35 mouse cellular contexts compared by ENCODE assay signal in the genomic region with DNA sequence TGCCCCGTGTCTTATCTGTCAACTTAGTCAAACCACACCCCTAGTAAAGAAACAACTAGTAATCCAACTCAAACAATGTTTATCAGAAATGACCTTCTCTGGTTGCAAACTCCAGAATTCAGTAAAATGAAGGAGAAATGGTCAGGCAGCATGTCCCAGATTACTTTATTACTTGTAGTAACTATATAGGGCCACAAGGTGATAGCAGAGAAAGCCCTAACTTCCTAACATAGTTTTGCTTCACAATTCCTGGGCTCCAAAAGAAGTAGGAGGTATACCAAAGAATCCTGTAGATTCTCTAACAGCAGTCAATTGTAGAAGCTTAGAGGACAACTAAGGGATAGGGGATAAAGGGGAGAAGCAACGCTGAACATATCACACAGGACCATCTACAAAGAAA. TPM values are rescaled to one million over a fixed set of nuclear protein-coding genes. Genes with fewer than 3 reads are reported as not detected.
A peak's percentile ranks its signal among the peaks of the same experiment; 100 is the strongest.
DNase-seq lines count a peak whose midpoint lies in the region; ATAC-seq and TF ChIP-seq lines count a peak whose summit lies in the region.
"Had no signal": no experiment of that assay in that cellular context is flagged by ENCODE, and none has a peak within 500 bp of the region (broad histone marks: within the 10 kb centered on the region; RNA-seq: fewer than 3 reads in every experiment).

No protein-coding gene starts in this region.

- H3K27me3 ChIP-seq in intestine, postnatal 0 days (replicated peaks; ENCODE audit: control insufficient read depth, insufficient read depth, low read length), result no peaks in the 10 kb centered on the region
- no peaks in the 10 kb centered on the region for H3K27me3 ChIP-seq in intestine, embryonic 16.5 days (replicated peaks; ENCODE audit: control insufficient read depth, insufficient read depth, low read length)
- H3K27me3 ChIP-seq in liver, postnatal 0 days (ENCODE audit: insufficient read depth, low read length), result no peaks in the 10 kb centered on the region
- no peaks in the 10 kb centered on the region for H3K27me3 ChIP-seq in liver, embryonic 12.5 days (replicated peaks)
- no peaks in the 10 kb centered on the region for H3K27me3 ChIP-seq in MEL (ENCODE audit: control insufficient read depth in 1 of 2, insufficient read depth in 2 of 2, low read length in 2 of 2)
- H3K27me3 ChIP-seq in heart, embryonic 10.5 days (ENCODE audit: insufficient read depth, poor library complexity, severe bottlenecking), result peaks cover 1% of the 10 kb centered on the region; the same call in 1 of the 2 replicates
- H3K27me3 ChIP-seq: embryonic facial prominence, embryonic 12.5 days; hindbrain, embryonic 15.5 days; intestine, embryonic 15.5 days; limb, embryonic 15.5 days had no signal

- H3K27ac ChIP-seq in intestine, postnatal 0 days (ENCODE audit: low read depth, low read length), result no peak overlapping the region
- H3K27ac ChIP-seq in intestine, embryonic 16.5 days (ENCODE audit: low read length), result no peak overlapping the region
- H3K27ac ChIP-seq in liver, postnatal 0 days (ENCODE audit: low read depth), result no peak overlapping the region
- no peak overlapping the region for H3K27ac ChIP-seq in liver, embryonic 12.5 days
- no peak overlapping the region for H3K27ac ChIP-seq in MEL (ENCODE audit: control insufficient read depth, low read depth, low read length)
- H3K27ac ChIP-seq in heart, embryonic 10.5 days, result no peak overlapping the region
- H3K27ac ChIP-seq: embryonic facial prominence, embryonic 12.5 days; hindbrain, embryonic 10.5 days; hindbrain, embryonic 15.5 days; intestine, embryonic 15.5 days; limb, embryonic 10.5 days; limb, embryonic 15.5 days; midbrain, embryonic 10.5 days had no signal

- H3K9me3 ChIP-seq in intestine, postnatal 0 days (ENCODE audit: control insufficient read depth), result no peaks in the 10 kb centered on the region
- H3K9me3 ChIP-seq in intestine, embryonic 16.5 days (ENCODE audit: control insufficient read depth, low read length), result no peaks in the 10 kb centered on the region
- H3K9me3 ChIP-seq in liver, postnatal 0 days (ENCODE audit: low read length), result no peaks in the 10 kb centered on the region
- H3K9me3 ChIP-seq in liver, embryonic 12.5 days (replicated peaks), result no peaks in the 10 kb centered on the region
- no peaks in the 10 kb centered on the region for H3K9me3 ChIP-seq in MEL (replicated peaks; ENCODE audit: insufficient read depth, low read length)
- no peaks in the 10 kb centered on the region for H3K9me3 ChIP-seq in heart, embryonic 10.5 days
- H3K9me3 ChIP-seq: embryonic facial prominence, embryonic 12.5 days; hindbrain, embryonic 10.5 days; hindbrain, embryonic 15.5 days; intestine, embryonic 15.5 days; limb, embryonic 10.5 days; limb, embryonic 15.5 days; midbrain, embryonic 10.5 days had no signal

- no peak for TF ChIP-seq POLR2A in MEL (IDR thresholded peaks at IDR 0.05; ENCODE audit: control insufficient read depth in 1 of 2, insufficient read depth in 1 of 2, low read depth in 1 of 2, low read length in 2 of 2, poor library complexity in 1 of 2)

- H3K4me2 ChIP-seq in intestine, postnatal 0 days (replicated peaks; ENCODE audit: low read depth), result no peak overlapping the region
- no peak overlapping the region for H3K4me2 ChIP-seq in intestine, embryonic 16.5 days (ENCODE audit: low read depth, low read length)
- no peak overlapping the region for H3K4me2 ChIP-seq in liver, postnatal 0 days (ENCODE audit: low read depth, low read length)
- no peak overlapping the region for H3K4me2 ChIP-seq in liver, embryonic 12.5 days
- H3K4me2 ChIP-seq: embryonic facial prominence, embryonic 12.5 days; hindbrain, embryonic 15.5 days; intestine, embryonic 15.5 days; limb, embryonic 15.5 days had no signal

- DNase-seq in liver, postnatal 0 days, result no peak
- DNase-seq in 3T3-L1 (ENCODE audit: low read depth, low spot score) (peak; percentile 18), MEL (ENCODE audit: low read depth, low spot score) (no peak)
- no peak for DNase-seq in heart, embryonic 10.5 days (ENCODE audit: low spot score)
- DNase-seq in cerebellum, adult 18-20 months, result no peak
- DNase-seq: adrenal gland, postnatal 10 days; B cell, adult 2 months; cerebellum, adult 9-10 months; cerebellum, postnatal 36 days; embryo, embryonic 11 days; gastrocnemius, postnatal 10 days; heart, postnatal 14 days; kidney, postnatal 25 days; lung, postnatal 14 days had no signal

- TF ChIP-seq EP300 in liver, postnatal 0 days (IDR thresholded peaks at IDR 0.05; ENCODE audit: low read depth), result no peak
- no peak for TF ChIP-seq EP300 in MEL (IDR thresholded peaks at IDR 0.05; ENCODE audit: low read depth in 1 of 2, low read length in 2 of 2)

- peak; percentile 71 for TF ChIP-seq CTCF in intestine, postnatal 0 days (IDR thresholded peaks at IDR 0.05; ENCODE audit: low read depth)
- peak; percentile 49 for TF ChIP-seq CTCF in liver, postnatal 0 days (IDR thresholded peaks at IDR 0.05; ENCODE audit: low read depth)
- TF ChIP-seq CTCF in MEL (IDR thresholded peaks at IDR 0.05 in 2 of 3, conservative IDR thresholded peaks at IDR 0.05 in 1 of 3; ENCODE audit: control insufficient read depth in 1 of 3, insufficient read depth in 1 of 3, low read depth in 2 of 3, low read length in 3 of 3, poor library complexity in 1 of 3, severe bottlenecking in 1 of 3), result peak in 2 of 3 experiments; percentile 21 to 43; a peak in 3 of 6 replicates

- H3K4me1 ChIP-seq in intestine, postnatal 0 days (replicated peaks; ENCODE audit: control insufficient read depth, insufficient read depth, low read length), result no peaks in the 10 kb centered on the region
- no peaks in the 10 kb centered on the region for H3K4me1 ChIP-seq in intestine, embryonic 16.5 days (ENCODE audit: control insufficient read depth, insufficient read depth, low read length)
- H3K4me1 ChIP-seq in liver, postnatal 0 days (ENCODE audit: insufficient read depth), result no peaks in the 10 kb centered on the region
- no peaks in the 10 kb centered on the region for H3K4me1 ChIP-seq in liver, embryonic 12.5 days
- H3K4me1 ChIP-seq in MEL (ENCODE audit: control insufficient read depth in 1 of 2, insufficient read depth in 2 of 2, low read length in 2 of 2), result no peaks in the 10 kb centered on the region
- no peaks in the 10 kb centered on the region for H3K4me1 ChIP-seq in heart, embryonic 10.5 days
- H3K4me1 ChIP-seq: embryonic facial prominence, embryonic 12.5 days; hindbrain, embryonic 15.5 days; intestine, embryonic 15.5 days; limb, embryonic 10.5 days; limb, embryonic 15.5 days had no signal

- H3K36me3 ChIP-seq in intestine, postnatal 0 days (ENCODE audit: control insufficient read depth, insufficient read depth), result no peaks in the 10 kb centered on the region
- H3K36me3 ChIP-seq in intestine, embryonic 16.5 days (ENCODE audit: control insufficient read depth, insufficient read depth, low read length), result no peaks in the 10 kb centered on the region
- no peaks in the 10 kb centered on the region for H3K36me3 ChIP-seq in liver, postnatal 0 days (replicated peaks; ENCODE audit: insufficient read depth, low read length)
- no peaks in the 10 kb centered on the region for H3K36me3 ChIP-seq in liver, embryonic 12.5 days
- no peaks in the 10 kb centered on the region; a peak in 1 of 4 replicates for H3K36me3 ChIP-seq in MEL (ENCODE audit: control insufficient read depth in 1 of 2, insufficient read depth in 2 of 2, low read length in 2 of 2)
- no peaks in the 10 kb centered on the region for H3K36me3 ChIP-seq in heart, embryonic 10.5 days
- H3K36me3 ChIP-seq: embryonic facial prominence, embryonic 12.5 days; hindbrain, embryonic 10.5 days; hindbrain, embryonic 15.5 days; intestine, embryonic 15.5 days; limb, embryonic 10.5 days; limb, embryonic 15.5 days; midbrain, embryonic 10.5 days had no signal

- no peak overlapping the region for H3K4me3 ChIP-seq in intestine, postnatal 0 days (ENCODE audit: low read depth, low read length)
- no peak overlapping the region for H3K4me3 ChIP-seq in intestine, embryonic 16.5 days (ENCODE audit: low read length)
- H3K4me3 ChIP-seq in liver, postnatal 0 days (ENCODE audit: low read depth, low read length), result no peak overlapping the region
- H3K4me3 ChIP-seq in liver, embryonic 12.5 days, result no peak overlapping the region
- H3K4me3 ChIP-seq in MEL (ENCODE audit: control insufficient read depth in 1 of 2, insufficient read depth in 1 of 2, low read depth in 2 of 2, low read length in 2 of 2), result no peak overlapping the region
- no peak overlapping the region for H3K4me3 ChIP-seq in heart, embryonic 10.5 days
- H3K4me3 ChIP-seq: embryonic facial prominence, embryonic 12.5 days; hindbrain, embryonic 10.5 days; hindbrain, embryonic 15.5 days; intestine, embryonic 15.5 days; limb, embryonic 10.5 days; limb, embryonic 15.5 days; midbrain, embryonic 10.5 days had no signal

- H3K79me2 ChIP-seq in MEL (ENCODE audit: control insufficient read depth, insufficient read depth, low read length, poor library complexity), result no peaks in the 10 kb centered on the region

- peak; percentile 56 for TF ChIP-seq RAD21 in MEL (IDR thresholded peaks at IDR 0.05; ENCODE audit: low read depth, low read length)

- no peak for ATAC-seq in intestine, postnatal 0 days
- ATAC-seq in intestine, embryonic 16.5 days, result no peak
- ATAC-seq in liver, postnatal 0 days, result no peak
- ATAC-seq in liver, embryonic 12.5 days, result no peak
- ATAC-seq: intestine, embryonic 15.5 days had no signal

- WGBS in intestine, postnatal 0 days, result 47% methylated on average over 2 of the region's 2 CpGs
- 58% methylated on average over 2 of the region's 2 CpGs for WGBS in intestine, embryonic 16.5 days
- WGBS in liver, postnatal 0 days (ENCODE audit: insufficient replicate concordance), result 56% methylated on average over 2 of the region's 2 CpGs
- WGBS in liver, embryonic 12.5 days (ENCODE audit: insufficient replicate concordance), result 46% methylated on average over 2 of the region's 2 CpGs
- 73% methylated on average over 2 of the region's 2 CpGs for WGBS in heart, embryonic 10.5 days

- H3K9ac ChIP-seq in intestine, postnatal 0 days (ENCODE audit: low read depth, low read length), result no peak overlapping the region
- H3K9ac ChIP-seq in intestine, embryonic 16.5 days (ENCODE audit: low read depth, low read length), result no peak overlapping the region
- H3K9ac ChIP-seq in liver, postnatal 0 days (replicated peaks), result no peak overlapping the region
- no peak overlapping the region for H3K9ac ChIP-seq in liver, embryonic 12.5 days
- H3K9ac ChIP-seq in MEL (ENCODE audit: control insufficient read depth, low read depth, low read length, poor library complexity, severe bottlenecking), result no peak overlapping the region
- H3K9ac ChIP-seq: embryonic facial prominence, embryonic 12.5 days; hindbrain, embryonic 15.5 days; intestine, embryonic 15.5 days; limb, embryonic 15.5 days had no signal

RNA-seq across cellular contexts. Expression of a gene that starts 5.4 kb away (rescaled TPM):
- polyA plus RNA-seq in intestine, postnatal 0 days (2015; fragmentation: Nextera tagmentation; extraction: Ambion mirVana), result 0.72 and 1.5 TPM in 2 replicates
- polyA plus RNA-seq in intestine, embryonic 16.5 days (2015; fragmentation: Nextera tagmentation; extraction: Ambion mirVana), result 0.29 and 0.35 TPM in 2 replicates
- polyA plus RNA-seq in liver, postnatal 0 days (2015; fragmentation: Nextera tagmentation; extraction: Ambion mirVana), result not detected in 2 replicates
- 0.10 and 0.19 TPM in 2 replicates for polyA plus RNA-seq in liver, embryonic 12.5 days (2016; fragmentation: Nextera tagmentation; extraction: Ambion mirVana)
- not detected in 2 replicates for total RNA-seq in MEL (2012; rRNA removed)
- not detected for polyA plus RNA-seq in MEL (2012; ENCODE audit: insufficient read depth in 1 of 2, insufficient read length in 2 of 2, low read depth in 1 of 2, low replicate concordance in 2 of 2, missing spikeins in 1 of 2)
- 0.11 and 0.41 TPM in 2 replicates for polyA plus RNA-seq in heart, embryonic 10.5 days (2016; fragmentation: Nextera tagmentation; extraction: Ambion mirVana)
- total RNA-seq: adrenal gland, postnatal 10 days; gastrocnemius, postnatal 10 days; heart, adult 8-10 months; heart, postnatal 14 days; megakaryocyte progenitor cell, adult 5-6 weeks; monocyte, adult 5-6 weeks had no signal
- polyA plus RNA-seq: heart, embryonic 14.5 days had no signal

RNA-seq across cellular contexts. Expression of a gene that starts 25.5 kb away (rescaled TPM):
- 2.7 and 2.8 TPM in 2 replicates for polyA plus RNA-seq in intestine, postnatal 0 days (2015; fragmentation: Nextera tagmentation; extraction: Ambion mirVana)
- polyA plus RNA-seq in intestine, embryonic 16.5 days (2015; fragmentation: Nextera tagmentation; extraction: Ambion mirVana), result 6.6 and 7.4 TPM in 2 replicates
- 0.25 and 0.28 TPM in 2 replicates for polyA plus RNA-seq in liver, postnatal 0 days (2015; fragmentation: Nextera tagmentation; extraction: Ambion mirVana)
- 2.4 and 2.9 TPM in 2 replicates for polyA plus RNA-seq in liver, embryonic 12.5 days (2016; fragmentation: Nextera tagmentation; extraction: Ambion mirVana)
- 0.88 and 1.0 TPM in 2 replicates for total RNA-seq in MEL (2012; rRNA removed)
- 1 to 10 TPM in 1 of 2 experiments, not detected in 1; 5.2 TPM for polyA plus RNA-seq in MEL (2012; ENCODE audit: insufficient read depth in 1 of 2, insufficient read length in 2 of 2, low read depth in 1 of 2, low replicate concordance in 2 of 2, missing spikeins in 1 of 2)
- 5.1 and 6.2 TPM in 2 replicates for polyA plus RNA-seq in heart, embryonic 10.5 days (2016; fragmentation: Nextera tagmentation; extraction: Ambion mirVana)

RNA-seq across cellular contexts. Expression of a gene that starts 49.8 kb away (rescaled TPM):
- 0.23 and 0.60 TPM in 2 replicates for polyA plus RNA-seq in intestine, postnatal 0 days (2015; fragmentation: Nextera tagmentation; extraction: Ambion mirVana)
- polyA plus RNA-seq in intestine, embryonic 16.5 days (2015; fragmentation: Nextera tagmentation; extraction: Ambion mirVana), result 0.11 and 0.13 TPM in 2 replicates
- 0.11 TPM in 1 of 2 replicates, not detected in the other for polyA plus RNA-seq in liver, postnatal 0 days (2015; fragmentation: Nextera tagmentation; extraction: Ambion mirVana)
- 0.05 and 0.07 TPM in 2 replicates for polyA plus RNA-seq in liver, embryonic 12.5 days (2016; fragmentation: Nextera tagmentation; extraction: Ambion mirVana)
- 0.07 and 0.12 TPM in 2 replicates for total RNA-seq in MEL (2012; rRNA removed)
- polyA plus RNA-seq in MEL (2012; ENCODE audit: insufficient read depth in 1 of 2, insufficient read length in 2 of 2, low read depth in 1 of 2, low replicate concordance in 2 of 2, missing spikeins in 1 of 2), result under 1 TPM in 1 of 2 experiments, not detected in 1; 0.26 TPM
- not detected in 2 replicates for polyA plus RNA-seq in heart, embryonic 10.5 days (2016; fragmentation: Nextera tagmentation; extraction: Ambion mirVana)
- total RNA-seq: adrenal gland, postnatal 10 days; gastrocnemius, postnatal 10 days; heart, adult 8-10 months; heart, postnatal 14 days; layer of hippocampus, adult 18-20 months; layer of hippocampus, postnatal 25 days; monocyte, adult 5-6 weeks had no signal
- polyA plus RNA-seq: embryonic facial prominence, embryonic 12.5 days; heart, embryonic 14.5 days; hindbrain, embryonic 10.5 days; hindbrain, embryonic 15.5 days; limb, embryonic 10.5 days; limb, embryonic 15.5 days; midbrain, embryonic 10.5 days; neural tube, embryonic 14.5 days; stomach, embryonic 14.5 days had no signal

RNA-seq across cellular contexts. Expression of a gene that starts 53.4 kb away (rescaled TPM):
- polyA plus RNA-seq in intestine, postnatal 0 days (2015; fragmentation: Nextera tagmentation; extraction: Ambion mirVana), result 3.5 and 5.4 TPM in 2 replicates
- 1.1 and 1.6 TPM in 2 replicates for polyA plus RNA-seq in intestine, embryonic 16.5 days (2015; fragmentation: Nextera tagmentation; extraction: Ambion mirVana)
- polyA plus RNA-seq in liver, postnatal 0 days (2015; fragmentation: Nextera tagmentation; extraction: Ambion mirVana), result not detected in 2 replicates
- polyA plus RNA-seq in liver, embryonic 12.5 days (2016; fragmentation: Nextera tagmentation; extraction: Ambion mirVana), result not detected in 2 replicates
- total RNA-seq in MEL (2012; rRNA removed), result not detected in 2 replicates
- not detected for polyA plus RNA-seq in MEL (2012; ENCODE audit: insufficient read depth in 1 of 2, insufficient read length in 2 of 2, low read depth in 1 of 2, low replicate concordance in 2 of 2, missing spikeins in 1 of 2)
- polyA plus RNA-seq in heart, embryonic 10.5 days (2016; fragmentation: Nextera tagmentation; extraction: Ambion mirVana), result not detected in 2 replicates
- total RNA-seq: adrenal gland, postnatal 10 days; ES-E14; gastrocnemius, postnatal 10 days; heart, adult 8-10 months; heart, postnatal 14 days; layer of hippocampus, adult 18-20 months; layer of hippocampus, postnatal 25 days; megakaryocyte progenitor cell, adult 5-6 weeks; monocyte, adult 5-6 weeks had no signal
- polyA plus RNA-seq: embryonic facial prominence, embryonic 12.5 days; heart, embryonic 14.5 days; hindbrain, embryonic 10.5 days; hindbrain, embryonic 15.5 days; kidney, embryonic 14.5 days; limb, embryonic 10.5 days; limb, embryonic 15.5 days; liver, embryonic 16.5 days; midbrain, embryonic 10.5 days; neural tube, embryonic 14.5 days had no signal
